Mouse (Mus musculus) limb, embryonic 11.5 days (tissue): ENCODE results near the gene 1700029P11Rik. TPM values are rescaled to one million over a fixed set of nuclear protein-coding genes. Genes with fewer than 3 reads are reported as not detected.

Experiments
- ATAC-seq: fragments of 200-750 bp; cut with Nextera tagmentation; 2 replicates; pipeline ENCODE4 v1.8.0; 2017; ENCODE audit warnings: low read depth; ENCODE audit not compliant: insufficient number of reproducible peaks, low FRiP score, low TSS enrichment
- DNase-seq: peaks from one replicate; pipeline ENCODE4 v3.0.0-alpha.2; 2015; ENCODE audit warnings: low spot score
- H3K27ac ChIP-seq: fragments of 300-500 bp; sonication (generic); replicated peaks from 2 replicates; pipeline ENCODE4 v1.5.1; 2014; ENCODE audit warnings: low read depth, mild to moderate bottlenecking, low read length
- H3K27me3 ChIP-seq: fragments of 300-500 bp; sonication (generic); 2 replicates; pipeline ENCODE4 v1.6.1; 2014; ENCODE audit warnings: mild to moderate bottlenecking, low read length, mixed read lengths; ENCODE audit not compliant: control insufficient read depth, insufficient read depth
- H3K36me3 ChIP-seq: fragments of 300-500 bp; sonication (generic); 2 replicates; pipeline ENCODE4 v1.6.1; 2014; ENCODE audit warnings: mild to moderate bottlenecking, low read length, moderate library complexity, mixed read lengths; ENCODE audit not compliant: control insufficient read depth, insufficient read depth
- H3K4me1 ChIP-seq: fragments of 300-500 bp; sonication (generic); 2 replicates; pipeline ENCODE4 v1.6.1; 2014; ENCODE audit warnings: low read length, mixed read lengths; ENCODE audit not compliant: control insufficient read depth, insufficient read depth
- H3K4me2 ChIP-seq: fragments of 300-500 bp; sonication (generic); 2 replicates; pipeline ENCODE4 v1.6.1; 2014; ENCODE audit warnings: low read depth, mild to moderate bottlenecking, moderate library complexity; ENCODE audit not compliant: severe bottlenecking
- H3K4me3 ChIP-seq: fragments of 300-500 bp; sonication (generic); 2 replicates; pipeline ENCODE4 v1.5.1; 2014; ENCODE audit warnings: low read depth, low read length
- H3K9ac ChIP-seq: fragments of 300-500 bp; sonication (generic); 2 replicates; pipeline ENCODE4 v1.6.1; 2014; ENCODE audit warnings: mild to moderate bottlenecking, low read length
- H3K9me3 ChIP-seq: fragments of 300-500 bp; sonication (generic); 2 replicates; pipeline ENCODE4 v1.6.1; 2016; ENCODE audit warnings: low read length; ENCODE audit not compliant: control insufficient read depth
- WGBS: fragments of 180-500 bp; shearing (Covaris S2); extraction: QIAGEN DNeasy Blood & Tissue Kit; methylation state at CpG from one replicate; pipeline ENCODE4 v1.1.7; 2014; 5-methylcytosine and 5-hydroxymethylcytosine counted together
- polyA plus RNA-seq: library from polyadenylated mRNA; unstranded; fragments of >200 nt; fragmentation: Nextera tagmentation; extraction: Ambion mirVana; gene quantifications from 2 replicates; pipeline ENCODE4 v1.2.1, GENCODE M21; 2014

Gene 1700029P11Rik
- polyA plus RNA-seq, 1 experiment from 2014 or later = not detected

DNA sequence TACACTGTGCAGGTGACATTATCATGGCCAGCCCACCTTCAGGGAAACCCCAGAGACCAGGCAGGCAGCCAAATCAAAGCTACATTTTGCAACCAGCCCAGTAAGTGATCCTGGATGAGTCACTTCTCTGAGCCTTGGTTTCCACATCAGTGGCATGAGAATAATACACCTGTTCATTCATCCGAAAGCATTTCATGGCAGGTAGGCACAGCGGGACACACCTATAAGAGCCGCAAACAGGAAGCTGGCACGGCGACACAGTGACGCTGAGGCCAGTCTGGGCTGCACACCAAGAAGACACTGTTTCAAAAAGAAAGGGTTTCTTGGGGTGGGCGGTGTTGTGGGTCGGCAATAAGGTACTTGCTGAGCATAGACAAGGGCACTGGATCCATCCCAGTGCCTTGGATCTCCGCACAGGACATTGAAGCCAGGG is 26.2 kb upstream of the 1700029P11Rik start:
- WGBS = 96% methylated on average over 9 of the region's 9 CpGs
- Histone ChIP-seq H3K36me3 (no peaks in the 10 kb centered on the region), H3K4me1 (no peaks in the 10 kb centered on the region), H3K27me3 (no peaks in the 10 kb centered on the region), H3K9ac (no peak overlapping the region), H3K4me3 (no peak overlapping the region), H3K4me2 (no peak overlapping the region), H3K9me3 (no peaks in the 10 kb centered on the region), H3K27ac (no peak overlapping the region)
- DNase-seq = no peak
- no peak for ATAC-seq

DNA sequence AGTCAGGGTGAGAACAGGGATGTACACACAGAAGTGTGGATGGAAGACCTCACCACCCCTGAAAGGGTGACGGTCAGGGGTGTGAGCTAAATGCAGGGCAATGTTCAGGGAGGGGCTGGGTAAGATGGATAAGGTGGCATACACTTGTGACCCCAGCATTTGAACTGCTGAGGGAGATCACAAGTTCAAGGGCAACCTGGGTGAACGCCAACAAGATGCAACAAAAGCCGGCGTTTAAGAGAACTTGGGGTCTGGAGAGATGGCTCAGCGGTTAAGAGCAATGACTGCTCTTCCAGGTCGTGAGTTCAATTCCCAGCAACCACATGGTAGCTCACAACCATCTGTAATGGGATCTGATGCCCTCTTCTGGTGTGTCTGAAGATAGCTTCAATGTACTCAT is 25.6 kb upstream of the 1700029P11Rik start:
- H3K27ac ChIP-seq = no peak overlapping the region
- H3K27me3 ChIP-seq = no peaks in the 10 kb centered on the region
- no peak overlapping the region for H3K9ac ChIP-seq
- 92% methylated on average over 6 of the region's 6 CpGs for WGBS
- no peak overlapping the region for H3K4me3 ChIP-seq
- no peaks in the 10 kb centered on the region for H3K9me3 ChIP-seq
- no peak overlapping the region for H3K4me2 ChIP-seq
- H3K36me3 ChIP-seq = no peaks in the 10 kb centered on the region
- no peaks in the 10 kb centered on the region for H3K4me1 ChIP-seq
- ATAC-seq (no peak), DNase-seq (no peak)

DNA sequence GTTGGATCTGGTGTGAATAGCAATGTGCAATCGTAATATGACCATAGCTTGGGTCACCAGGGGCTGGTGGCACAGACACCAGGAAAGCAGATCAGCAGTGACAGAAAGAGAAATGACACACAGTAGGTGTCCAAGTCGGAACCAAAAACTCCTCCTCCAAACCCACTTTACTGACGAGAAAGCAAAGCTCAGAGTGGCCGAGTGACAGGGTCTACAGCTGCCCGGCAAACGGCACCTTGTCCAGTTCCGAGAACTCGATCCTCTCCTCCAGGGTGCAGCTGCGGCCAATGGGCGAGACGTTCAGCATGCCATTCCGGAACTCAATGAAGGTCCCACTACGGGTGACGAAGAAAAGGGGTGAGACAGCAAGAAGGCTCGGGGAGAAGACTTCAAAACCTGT is 24.9 kb upstream of the 1700029P11Rik start:
- ATAC-seq (no peak), DNase-seq (no peak)
- Histone ChIP-seq H3K4me2 (no peak overlapping the region), H3K9ac (no peak overlapping the region), H3K36me3 (no peaks in the 10 kb centered on the region), H3K4me3 (no peak overlapping the region), H3K4me1 (0 out of 2 replicates have a peak, but pooled peaks cover 2% of the 10 kb centered on the region), H3K27ac (no peak overlapping the region), H3K27me3 (no peaks in the 10 kb centered on the region), H3K9me3 (no peaks in the 10 kb centered on the region)
- 91% methylated on average over 15 of the region's 15 CpGs for WGBS

DNA sequence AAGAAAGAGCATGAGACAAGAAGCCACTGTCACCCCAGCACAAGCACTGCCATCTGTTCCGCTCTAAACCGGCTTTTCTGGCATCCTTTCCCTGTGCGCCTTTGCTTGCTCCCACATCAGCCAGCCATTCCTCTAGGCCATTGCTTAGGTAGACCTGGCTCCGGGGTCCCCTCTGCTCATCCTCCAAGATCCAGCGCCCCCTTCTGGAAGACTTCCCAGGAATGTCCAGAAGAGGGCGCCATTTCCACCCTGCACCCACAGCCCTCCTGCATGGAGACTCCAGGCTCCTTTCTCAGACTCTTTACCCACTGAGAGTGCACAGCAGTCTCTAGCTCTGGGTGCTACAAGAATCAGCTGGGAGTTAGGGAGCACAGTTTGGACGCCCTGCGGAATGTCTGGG is 23.9 kb upstream of the 1700029P11Rik start:
- Histone ChIP-seq H3K36me3 (no peaks in the 10 kb centered on the region), H3K9me3 (no peaks in the 10 kb centered on the region), H3K4me2 (no peak overlapping the region), H3K9ac (no peak overlapping the region), H3K27me3 (no peaks in the 10 kb centered on the region), H3K27ac (no peak overlapping the region), H3K4me1 (0 out of 2 replicates have a peak, but pooled peaks cover 3% of the 10 kb centered on the region), H3K4me3 (no peak overlapping the region)
- 63% methylated on average over 8 of the region's 8 CpGs for WGBS
- ATAC-seq (no peak), DNase-seq (peak; percentile 66)

DNA sequence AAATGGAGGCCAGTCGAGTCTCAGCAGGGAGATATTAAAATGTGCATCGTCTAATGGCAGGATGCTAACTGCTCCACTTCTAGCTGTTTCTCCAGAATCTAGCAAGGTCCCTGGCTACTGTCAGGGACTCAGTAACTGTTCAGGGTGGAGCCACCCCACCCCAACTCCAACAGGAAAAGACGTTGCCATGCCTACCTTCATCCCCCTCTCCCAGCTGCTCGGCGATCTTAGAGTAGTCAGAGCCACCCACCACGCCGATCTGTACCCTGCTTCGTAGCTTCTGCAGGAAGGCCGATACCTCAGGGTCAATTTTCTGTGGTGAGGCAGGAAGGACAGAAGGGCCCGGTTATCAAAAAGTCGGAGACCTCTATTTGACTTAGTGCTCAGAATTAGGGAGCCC is 22.7 kb upstream of the 1700029P11Rik start:
- Histone ChIP-seq H3K9ac (no peak overlapping the region), H3K4me3 (no peak overlapping the region), H3K27me3 (no peaks in the 10 kb centered on the region), H3K4me1 (0 out of 2 replicates have a peak, but pooled peaks cover 3% of the 10 kb centered on the region), H3K9me3 (no peaks in the 10 kb centered on the region), H3K27ac (no peak overlapping the region), H3K36me3 (no peaks in the 10 kb centered on the region), H3K4me2 (no peak overlapping the region)
- no peak for ATAC-seq
- no peak for DNase-seq
- 86% methylated on average over 11 of the region's 11 CpGs for WGBS

DNA sequence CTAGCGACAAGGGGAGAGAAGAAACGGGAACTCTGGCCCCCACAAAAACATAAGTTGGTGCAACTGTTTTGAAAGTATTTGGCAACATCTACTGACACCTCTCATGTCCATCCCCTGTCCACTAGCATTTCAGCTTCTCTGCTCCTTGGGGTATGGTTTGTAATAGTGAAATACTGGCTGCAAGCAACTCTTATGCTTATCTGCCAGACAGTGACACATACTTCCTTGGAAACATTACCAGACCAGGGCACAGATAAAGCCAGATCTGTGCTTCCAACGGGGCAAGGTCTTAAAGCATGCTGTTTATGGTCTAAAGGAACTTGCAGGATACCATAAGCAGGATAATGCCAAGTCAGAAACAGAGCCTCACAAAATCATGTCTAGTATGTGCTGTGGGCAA is 21.4 kb upstream of the 1700029P11Rik start:
- 88% methylated on average over 3 of the region's 3 CpGs for WGBS
- no peaks in the 10 kb centered on the region for H3K36me3 ChIP-seq
- DNase-seq (no peak), ATAC-seq (no peak)
- H3K9me3 ChIP-seq = no peaks in the 10 kb centered on the region
- H3K4me3 ChIP-seq = no peak overlapping the region
- H3K27me3 ChIP-seq = no peaks in the 10 kb centered on the region
- no peak overlapping the region for H3K4me2 ChIP-seq
- H3K9ac ChIP-seq = no peak overlapping the region
- no peak overlapping the region for H3K27ac ChIP-seq
- 0 out of 2 replicates have a peak, but pooled peaks cover 3% of the 10 kb centered on the region for H3K4me1 ChIP-seq

DNA sequence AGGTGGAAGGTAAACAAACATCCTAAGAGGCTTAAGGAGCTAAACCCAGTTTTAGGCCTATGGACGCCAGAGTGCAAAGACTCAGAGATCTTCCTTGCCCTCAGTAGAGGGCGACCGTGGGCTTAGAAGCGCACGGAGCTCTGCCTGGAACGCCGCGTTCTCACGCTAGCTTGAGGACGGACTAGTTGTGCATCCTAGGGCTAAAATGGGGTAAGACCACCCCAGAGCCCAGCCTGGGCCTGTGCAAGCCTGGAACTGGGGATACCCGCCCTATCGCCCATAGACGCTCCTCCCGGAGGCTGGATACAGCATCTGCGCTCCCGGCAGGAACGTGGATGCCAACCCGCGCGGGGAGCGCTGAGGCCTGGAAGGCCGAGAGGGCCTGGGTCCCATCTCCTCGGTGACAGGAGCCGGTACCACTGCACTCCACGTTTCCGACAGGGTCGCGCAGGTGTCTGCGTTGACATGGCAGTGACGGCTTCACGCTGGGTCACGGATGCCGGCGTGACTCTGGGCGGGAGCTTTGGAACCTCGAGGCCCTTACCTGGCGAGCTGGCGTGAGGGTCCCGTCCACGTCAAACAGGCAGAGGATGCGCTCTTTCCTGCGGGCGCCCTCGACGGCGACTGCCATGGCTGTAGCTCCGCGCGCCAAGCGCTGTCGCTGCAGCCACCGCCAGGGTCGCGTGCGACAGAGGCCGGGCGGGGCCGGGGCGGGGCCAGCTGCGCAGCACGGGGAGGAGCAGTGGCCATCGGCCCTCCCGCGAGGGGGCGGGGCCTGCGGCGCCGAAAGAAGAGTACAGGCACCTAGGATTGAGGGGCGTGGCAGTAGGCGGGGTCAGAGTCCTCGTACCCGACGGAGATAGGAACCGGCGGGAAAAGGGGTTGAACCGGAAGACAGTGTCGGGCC is 19.9 kb upstream of the 1700029P11Rik start, which contains the start of gene Pmm1:
TSS of gene Pmm1 (minus strand) at position 760 of the 907 bp plus-strand sequence.
- 0 out of 2 replicates have a peak, but pooled peaks cover 3% of the 10 kb centered on the region for H3K4me1 ChIP-seq
- ATAC-seq (peak; percentile 94), DNase-seq (peak; percentile 99)
- peak within 1 kb of the TSS; percentile 56 for H3K9ac ChIP-seq
- H3K4me3 ChIP-seq = peak within 1 kb of the TSS; percentile 58
- H3K4me2 ChIP-seq = peak within 1 kb of the TSS; percentile 100
- H3K9me3 ChIP-seq = no peaks in the 10 kb centered on the region
- H3K27me3 ChIP-seq = no peaks in the 10 kb centered on the region
- no peak within 1 kb of the TSS for H3K27ac ChIP-seq
- no peaks in the 10 kb centered on the region for H3K36me3 ChIP-seq
- WGBS = under 1% methylated on average over 77 of the region's 77 CpGs

DNA sequence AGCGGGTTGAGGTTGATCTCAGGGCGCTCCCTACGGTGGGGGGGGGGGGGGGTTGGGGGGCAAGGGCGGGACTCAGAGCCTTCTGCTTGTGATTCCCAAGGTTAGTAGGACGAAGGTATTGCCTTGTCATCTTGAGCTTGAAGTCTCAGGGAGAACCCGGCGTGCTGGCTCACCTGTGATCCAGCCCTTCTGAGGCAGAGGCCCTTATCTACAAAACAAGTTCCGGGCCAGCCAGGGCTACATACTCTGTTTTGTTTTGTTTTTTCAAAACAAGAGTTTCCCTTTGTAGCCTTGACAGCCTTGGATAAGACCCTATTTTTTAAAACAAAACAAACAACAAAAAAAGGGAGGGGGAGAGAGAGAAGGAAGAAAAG is 19.3 kb upstream of the 1700029P11Rik start:
- Histone ChIP-seq H3K9me3 (no peaks in the 10 kb centered on the region), H3K27me3 (no peaks in the 10 kb centered on the region), H3K36me3 (no peaks in the 10 kb centered on the region), H3K4me1 (0 out of 2 replicates have a peak, but pooled peaks cover 3% of the 10 kb centered on the region), H3K4me2 (peak overlapping the region; percentile 100), H3K4me3 (peak overlapping the region; percentile 58), H3K27ac (no peak overlapping the region), H3K9ac (no peak overlapping the region)
- ATAC-seq (peak; percentile 55), DNase-seq (no peak)
- under 1% methylated on average over 8 of the region's 8 CpGs for WGBS
